Mouse (Mus musculus) lung, postnatal 0 days (tissue): Measurements from ENCODE around the gene Hba-a1. TPM values are rescaled to one million over a fixed set of nuclear protein-coding genes. Genes with fewer than 3 reads are reported as not detected.
"Not testable (repeated sequence)": the region's sequence is repeated elsewhere in the genome, so short reads cannot be mapped to it uniquely, and the experiment has no call there.

Experiments
- ATAC-seq: fragments of 200-750 bp; cut with Nextera tagmentation; 2 replicates; pipeline ENCODE4 v1.8.0; 2017; ENCODE audit warnings: moderate library complexity
- DNase-seq: peaks from one replicate; pipeline ENCODE4 v3.0.0-alpha.2; 2016; ENCODE audit warnings: low spot score
- H3K27ac ChIP-seq: fragments of 300-500 bp; sonication (generic); 2 replicates; pipeline ENCODE4 v1.5.1; 2014; ENCODE audit warnings: antibody characterized with exemption, mild to moderate bottlenecking, low read length, mixed read lengths
- H3K27me3 ChIP-seq: fragments of 300-500 bp; sonication (generic); replicated peaks from 2 replicates; pipeline ENCODE4 v1.6.1; 2014; ENCODE audit warnings: low read length, mixed read lengths; ENCODE audit not compliant: insufficient read depth
- H3K36me3 ChIP-seq: fragments of 300-500 bp; sonication (generic); 2 replicates; pipeline ENCODE4 v1.6.1; 2014; ENCODE audit warnings: low read length, mixed read lengths; ENCODE audit not compliant: insufficient read depth
- H3K4me1 ChIP-seq: fragments of 300-500 bp; sonication (generic); 2 replicates; pipeline ENCODE4 v1.6.1; 2014; ENCODE audit warnings: antibody characterized with exemption, low read depth, low read length, mixed read lengths; ENCODE audit not compliant: insufficient read depth
- H3K4me2 ChIP-seq: fragments of 300-500 bp; sonication (generic); replicated peaks from 2 replicates; pipeline ENCODE4 v1.6.1; 2014; ENCODE audit warnings: low read depth, mild to moderate bottlenecking, low read length, moderate library complexity, mixed read lengths
- H3K4me3 ChIP-seq: fragments of 300-500 bp; sonication (generic); 2 replicates; pipeline ENCODE4 v1.5.1; 2014; ENCODE audit warnings: low read depth, low read length
- H3K9ac ChIP-seq: fragments of 300-500 bp; sonication (generic); replicated peaks from 2 replicates; pipeline ENCODE4 v1.6.1; 2014; ENCODE audit warnings: low read depth, mild to moderate bottlenecking
- H3K9me3 ChIP-seq: fragments of 300-500 bp; sonication (generic); 2 replicates; pipeline ENCODE4 v1.6.1; 2016; ENCODE audit warnings: low read length, mixed read lengths
- CTCF ChIP-seq: IDR thresholded peaks from 2 replicates; pipeline ENCODE4 v1.5.1; 2016; ENCODE audit warnings: antibody characterized with exemption, mild to moderate bottlenecking
- EP300 ChIP-seq: IDR thresholded peaks from 2 replicates; pipeline ENCODE4 v1.6.1; 2016; ENCODE audit warnings: antibody characterized with exemption, mild to moderate bottlenecking, control low read depth
- WGBS: fragments of 180-500 bp; shearing (Covaris S2); extraction: QIAGEN DNeasy Blood & Tissue Kit; methylation state at CpG from one replicate; pipeline ENCODE4 v1.1.7; 2014; 5-methylcytosine and 5-hydroxymethylcytosine counted together
- polyA plus RNA-seq: library from polyadenylated mRNA; unstranded; fragments of >200 nt; fragmentation: Nextera tagmentation; extraction: Ambion mirVana; gene quantifications from 2 replicates; pipeline ENCODE4 v1.2.1, GENCODE M21; 2015

Gene Hba-a1
- polyA plus RNA-seq, 1 experiment from 2014 or later: 11,284 TPM

DNA sequence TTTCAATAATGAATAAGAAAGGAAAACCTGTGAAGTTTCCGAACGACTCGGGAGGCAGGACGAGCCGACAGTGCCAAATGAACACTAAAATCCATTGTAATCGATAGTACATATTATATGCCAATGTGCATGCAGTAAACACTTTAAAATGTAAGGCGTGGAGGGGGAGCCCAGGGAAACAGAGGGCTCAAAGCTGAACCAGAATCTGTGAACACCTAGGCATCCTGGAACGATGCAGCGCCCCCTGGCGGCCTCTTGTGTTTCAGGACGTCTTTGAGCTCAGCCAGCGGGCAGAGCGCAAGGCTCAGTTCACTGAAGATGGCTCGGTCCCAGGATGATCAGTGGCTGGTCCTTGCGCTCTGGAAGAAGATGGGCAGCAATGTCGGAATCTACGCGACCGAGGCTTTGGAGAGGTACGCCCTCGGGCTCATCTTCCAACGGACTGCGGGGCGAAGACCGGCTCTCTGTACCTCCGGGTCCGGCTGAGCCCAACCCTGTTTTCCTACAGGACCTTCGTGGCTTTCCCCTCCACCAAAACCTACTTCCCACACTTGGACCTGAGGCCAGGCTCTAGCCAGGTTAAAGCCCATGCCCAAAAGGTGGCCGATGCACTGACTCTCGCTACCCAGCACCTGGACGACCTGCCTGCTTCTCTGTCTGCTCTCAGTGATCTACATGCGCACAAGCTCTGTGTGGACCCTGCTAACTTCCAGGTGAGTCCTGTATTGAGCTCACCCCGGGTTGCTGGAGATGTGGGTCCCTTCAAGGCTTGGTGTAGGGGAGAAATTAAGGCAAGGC lies 3.6 kb downstream of the Hba-a1 start, which contains the start of gene Hbq1b:
Gene Hbq1b, plus strand, starts transcription at position 271 of the 798 bp plus-strand sequence.
- DNase-seq (peak; percentile 51), ATAC-seq (peak; percentile 63)
- not testable (repeated sequence) for H3K27ac ChIP-seq, H3K36me3 ChIP-seq, H3K9ac ChIP-seq, H3K27me3 ChIP-seq, H3K4me1 ChIP-seq, H3K9me3 ChIP-seq, H3K4me3 ChIP-seq
- 0 out of 2 replicates have a peak within 1 kb of the TSS, but pooled peaks have one; percentile 17 for H3K4me2 ChIP-seq
- 22% methylated on average over 29 of the region's 33 CpGs for WGBS
- peak; percentile 79 for TF ChIP-seq CTCF

DNA sequence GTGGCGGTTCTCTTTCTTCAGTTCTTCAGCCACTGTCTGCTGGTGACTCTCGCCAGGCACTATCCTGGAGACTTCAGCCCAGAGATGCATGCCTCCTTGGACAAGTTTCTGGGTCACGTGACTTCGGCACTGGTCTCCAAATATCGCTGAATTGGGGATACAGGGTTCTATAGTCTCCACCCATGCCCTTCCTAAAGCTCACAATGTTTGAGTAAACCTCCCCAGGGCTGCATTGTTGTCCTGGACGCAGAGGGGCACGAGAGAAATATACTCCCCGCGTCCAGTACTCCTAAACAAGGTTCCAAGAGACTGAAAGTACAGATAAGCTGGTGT lies 4.1 kb downstream of the Hba-a1 start:
- WGBS: 69% methylated on average over 9 of the region's 9 CpGs
- Histone ChIP-seq H3K9ac (no peak overlapping the region), H3K4me3 (no peak overlapping the region), H3K27me3 (no peaks in the 10 kb centered on the region), H3K9me3 (no peaks in the 10 kb centered on the region), H3K4me2 (no peak overlapping the region), H3K36me3 (no peaks in the 10 kb centered on the region), H3K4me1 (no peaks in the 10 kb centered on the region), H3K27ac (no peak overlapping the region)
- TF ChIP-seq EP300: no peak
- no peak for TF ChIP-seq CTCF
- ATAC-seq (no peak; the same call in 1 of the 2 replicates), DNase-seq (no peak)

DNA sequence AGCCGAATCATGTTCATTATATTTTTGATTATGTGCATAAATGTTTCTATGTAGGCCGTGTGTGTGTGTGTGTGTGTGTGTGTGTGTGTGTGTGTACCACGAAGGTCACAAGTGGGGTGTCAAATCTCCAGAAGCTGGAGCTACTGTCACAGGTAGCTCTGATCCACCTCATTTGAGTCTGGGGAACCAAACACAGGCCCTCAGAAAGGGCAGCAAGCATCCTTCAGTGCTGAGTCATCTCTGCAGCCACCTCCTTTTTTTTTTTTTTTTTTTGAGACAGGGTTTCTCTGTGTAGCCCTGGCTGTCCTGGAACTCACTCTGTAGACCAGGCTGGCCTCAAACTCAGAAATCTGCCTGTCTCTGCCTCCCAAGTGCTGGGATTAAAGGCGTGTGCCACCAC lies 9.5 kb downstream of the Hba-a1 start:
- not testable (repeated sequence) for H3K4me2 ChIP-seq, H3K36me3 ChIP-seq, H3K27ac ChIP-seq, H3K27me3 ChIP-seq, H3K9ac ChIP-seq, DNase-seq, H3K4me1 ChIP-seq, ATAC-seq, H3K4me3 ChIP-seq, H3K9me3 ChIP-seq
- WGBS: 70% methylated on average over 4 of the region's 4 CpGs

DNA sequence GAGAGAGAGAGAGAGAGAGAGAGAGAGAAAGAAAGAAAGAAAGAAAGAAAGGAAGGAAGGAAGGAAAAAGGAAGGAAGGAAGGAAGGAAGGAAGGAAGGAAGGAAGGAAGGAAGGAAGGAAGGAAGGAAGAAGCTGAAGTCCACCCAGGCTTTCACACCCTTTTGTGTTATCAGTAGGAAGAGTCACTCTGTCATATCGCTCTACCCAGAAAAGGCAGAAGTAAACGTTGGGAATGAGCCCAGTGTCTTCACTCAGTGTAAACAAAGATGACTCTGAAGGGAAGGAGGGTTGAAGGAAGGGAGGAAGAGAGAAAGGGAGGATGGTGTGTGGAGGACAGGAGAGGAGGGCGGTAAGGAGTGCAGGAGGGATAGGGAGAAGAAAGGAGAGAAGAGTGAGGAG lies 10.2 kb downstream of the Hba-a1 start:
- H3K9ac ChIP-seq, H3K36me3 ChIP-seq, H3K27me3 ChIP-seq, H3K27ac ChIP-seq, H3K9me3 ChIP-seq, DNase-seq, ATAC-seq, H3K4me2 ChIP-seq, H3K4me1 ChIP-seq, H3K4me3 ChIP-seq: not testable (repeated sequence)
- WGBS: 18% methylated on average over 2 of the region's 3 CpGs

DNA sequence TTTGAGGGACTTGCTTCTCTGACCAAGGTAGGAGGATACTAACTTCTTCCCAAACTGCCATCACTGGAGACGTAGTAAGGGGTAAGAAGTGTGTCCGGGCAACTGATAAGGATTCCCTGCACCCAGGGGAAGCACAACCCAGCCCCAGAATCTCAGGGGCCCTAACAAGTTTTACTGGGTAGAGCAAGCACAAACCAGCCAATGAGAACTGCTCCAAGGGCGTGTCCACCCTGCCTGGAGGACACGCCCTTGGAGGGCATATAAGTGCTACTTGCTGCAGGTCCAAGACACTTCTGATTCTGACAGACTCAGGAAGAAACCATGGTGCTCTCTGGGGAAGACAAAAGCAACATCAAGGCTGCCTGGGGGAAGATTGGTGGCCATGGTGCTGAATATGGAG lies 12.9 kb downstream of the Hba-a1 start, which contains the start of gene Hba-a2:
Gene Hba-a2, plus strand, starts transcription at position 287 of the 400 bp plus-strand sequence.
- not testable (repeated sequence) for DNase-seq, H3K9ac ChIP-seq, H3K36me3 ChIP-seq, H3K27ac ChIP-seq, H3K4me1 ChIP-seq, H3K27me3 ChIP-seq, H3K4me2 ChIP-seq, H3K4me3 ChIP-seq, H3K9me3 ChIP-seq
- peak; percentile 75 for ATAC-seq
- WGBS: no CpG with 5 or more reads among the region's 4 CpGs

DNA sequence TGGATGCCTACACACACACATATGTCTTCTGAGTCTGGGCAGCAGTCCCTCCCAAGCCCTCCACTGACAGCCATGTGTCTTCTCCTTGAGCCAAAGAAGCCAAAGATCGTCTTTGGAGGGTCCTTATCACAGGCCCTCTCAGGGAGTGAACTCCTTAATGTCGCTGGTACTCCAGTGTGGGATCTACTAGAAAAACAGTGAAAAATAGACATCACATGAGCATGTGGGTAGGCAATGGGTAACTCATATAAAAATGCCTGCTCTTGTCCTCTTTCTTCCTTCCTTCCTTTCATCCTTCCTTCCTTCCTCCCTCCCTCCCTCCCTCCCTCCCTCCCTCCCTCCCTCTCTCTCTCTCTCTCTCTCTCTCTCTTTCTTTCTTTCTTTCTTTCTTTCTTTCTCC lies 14.1 kb downstream of the Hba-a1 start:
- not testable (repeated sequence) for ATAC-seq, H3K4me1 ChIP-seq, H3K27me3 ChIP-seq, DNase-seq, H3K9ac ChIP-seq, H3K4me2 ChIP-seq, H3K36me3 ChIP-seq, H3K27ac ChIP-seq, H3K4me3 ChIP-seq, H3K9me3 ChIP-seq
- 11% methylated on average over 2 of the region's 2 CpGs for WGBS
